Mouse (Mus musculus) ovary, postnatal 36 days (tissue): Measurements from ENCODE around the gene Phf13.
"Not testable (repeated sequence)": the region's sequence is repeated elsewhere in the genome, so short reads cannot be mapped to it uniquely, and the experiment has no call there.

Experiments used
- DNase-seq: peaks from one replicate; pipeline ENCODE4 v3.0.0; 2022; ENCODE audit warnings: low spot score, mixed read lengths

The Phf13 gene

GRCm38 (mm10) chr4:151996173-151996950 is at the start of gene Phf13:
TSS of gene Phf13 (minus strand) at chr4:151996258.
- DNase-seq: peak; percentile 98

DNA sequence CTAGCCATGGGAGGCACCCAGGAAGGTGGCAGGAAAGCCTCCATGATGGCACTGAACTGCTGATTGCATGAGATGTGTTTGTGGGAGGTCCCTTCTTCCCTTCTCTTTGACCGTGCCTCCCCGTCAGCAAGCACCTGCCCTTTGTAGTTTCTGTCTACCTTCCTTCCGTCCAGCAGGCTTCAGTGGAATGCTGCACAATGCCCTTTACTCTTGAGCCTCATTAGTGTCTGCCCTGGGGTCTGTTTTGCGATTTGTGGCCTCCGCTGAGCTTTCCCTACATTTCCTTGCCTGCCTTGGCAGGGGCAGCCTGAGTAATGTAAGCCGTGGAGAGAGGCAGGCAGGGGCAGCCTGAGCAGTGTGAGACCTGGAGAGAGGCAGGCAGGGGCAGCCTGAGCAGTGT is 48.6 kb upstream of the Phf13 start:
- DNase-seq: no peak

DNA sequence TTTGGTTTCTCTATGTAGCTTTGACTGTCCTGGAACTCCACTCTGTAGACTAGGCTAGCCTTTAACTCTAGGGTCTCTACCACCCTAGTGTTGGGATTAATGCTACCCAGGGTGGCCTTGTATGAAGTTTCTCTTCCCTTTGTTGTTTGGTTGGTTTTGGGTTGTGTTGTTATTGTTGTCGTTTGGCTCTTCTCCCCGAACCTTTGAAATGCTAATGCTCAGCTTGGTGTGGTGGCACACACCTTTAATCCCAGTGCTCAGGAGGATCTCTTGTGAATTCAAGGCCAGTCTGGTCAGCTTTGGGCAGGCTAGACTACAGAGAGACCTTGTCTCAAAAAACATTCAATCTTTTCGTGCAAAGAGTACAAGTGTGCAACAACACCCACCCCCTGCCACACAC is 47.1 kb upstream of the Phf13 start:
- no peak for DNase-seq

DNA sequence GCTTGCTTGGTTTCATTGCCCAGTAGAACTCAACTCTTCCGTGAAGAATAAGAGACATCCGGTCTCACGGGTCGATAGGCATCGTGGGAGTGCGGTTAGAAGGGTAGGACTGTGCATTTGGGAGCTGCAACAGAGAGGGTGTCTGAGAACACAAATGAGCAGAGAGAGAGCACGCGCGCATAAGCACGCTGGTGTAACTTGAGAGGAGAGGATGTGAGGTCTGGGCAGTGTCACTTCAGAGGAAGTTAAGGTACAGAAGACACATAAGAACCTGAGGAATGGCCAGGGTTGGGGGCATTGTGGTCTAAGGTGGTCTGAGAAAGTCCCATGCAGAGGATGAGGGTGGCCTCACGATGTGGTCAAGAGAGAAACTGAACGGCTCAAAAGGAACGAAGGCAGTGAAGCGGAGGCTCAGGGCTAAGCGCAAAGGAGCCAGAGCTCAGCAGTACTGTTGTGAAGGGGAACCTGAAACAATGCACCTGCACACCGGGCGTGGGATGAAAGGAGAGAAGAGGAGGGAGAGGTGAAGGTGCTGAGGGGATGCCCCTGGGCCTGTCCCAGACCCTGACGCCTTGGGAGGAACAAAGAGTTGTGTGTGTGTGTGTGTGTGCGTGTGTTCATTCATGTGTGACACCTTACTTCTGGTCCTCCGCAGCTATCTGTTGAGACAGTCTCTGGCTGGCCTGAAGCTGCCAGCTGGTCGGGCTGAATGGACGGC is 46.0 kb upstream of the Phf13 start:
- DNase-seq: no peak

GRCm38 (mm10) chr4:152039831-152040310 is 43.8 kb upstream of the Phf13 start:
- DNase-seq: no peak

DNA sequence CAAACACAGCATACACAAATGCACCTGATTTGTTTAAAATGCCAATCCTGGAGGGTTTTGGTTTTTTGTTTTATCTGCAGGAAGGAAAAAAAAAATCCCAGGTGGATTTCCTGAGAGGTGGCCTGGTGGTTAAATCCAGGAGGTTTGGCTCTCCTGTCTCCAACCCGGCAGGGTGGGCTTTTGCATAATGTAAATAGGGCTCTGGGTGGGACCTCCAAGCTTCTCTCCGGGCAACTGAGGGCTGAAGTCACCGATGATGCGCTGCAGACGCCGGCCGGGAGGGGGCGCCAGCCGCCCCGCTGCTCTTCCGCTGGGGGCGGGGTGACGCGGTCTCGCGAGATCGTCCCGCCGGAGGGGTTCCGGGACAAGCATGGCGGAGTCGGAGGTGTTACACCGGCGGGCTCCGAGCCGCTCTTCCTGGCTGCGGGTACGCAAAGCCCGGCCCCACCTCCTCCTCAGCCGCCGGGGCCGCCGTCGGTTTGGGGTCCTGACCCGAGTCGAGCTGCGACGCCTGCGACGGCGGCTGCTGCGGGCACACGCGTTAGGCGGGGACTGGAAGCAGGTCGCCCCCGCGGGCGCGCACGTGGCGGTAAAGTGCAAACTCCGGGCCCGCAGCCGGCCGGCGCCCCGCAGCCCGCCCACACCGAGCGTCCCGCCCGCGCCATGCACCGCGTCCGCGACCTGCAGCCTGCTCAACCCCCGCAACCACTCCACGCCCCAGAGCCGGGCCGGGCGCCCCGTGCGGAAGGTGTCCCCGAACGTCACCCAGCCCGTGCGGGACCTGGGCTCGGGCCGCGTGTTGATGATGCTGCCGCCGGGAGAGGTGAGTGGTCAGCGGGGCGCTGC is 43.1 kb upstream of the Phf13 start, which contains the start of gene Nol9:
Gene Nol9, plus strand, starts transcription at position 337 of the 846 bp plus-strand sequence.
- DNase-seq: peak; percentile 95

- DNase-seq: no peak
Observed at GRCm38 (mm10) chr4:152038225-152038984, 42.3 kb upstream of the Phf13 start, which contains the start of gene Tas1r1. TSS of gene Tas1r1 (minus strand) at chr4:152038568.

DNA sequence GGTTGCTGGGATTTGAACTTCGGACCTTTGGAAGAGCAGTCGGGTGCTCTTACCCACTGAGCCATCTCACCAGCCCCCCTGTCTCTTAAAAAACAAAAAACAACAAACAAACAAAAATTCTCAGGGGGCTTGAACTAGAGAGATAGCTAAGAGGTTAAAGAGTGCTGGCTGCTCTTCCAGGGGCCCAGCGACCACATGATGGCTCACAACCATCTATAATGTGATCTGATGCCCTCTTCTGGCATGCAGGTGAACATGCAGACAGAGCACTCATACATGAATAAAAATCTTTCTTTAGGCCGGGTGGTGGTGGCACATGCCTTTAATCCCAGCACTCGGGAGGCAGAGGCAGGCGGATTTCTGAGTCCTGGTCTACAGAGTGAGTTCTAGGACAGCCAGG is 40.4 kb upstream of the Phf13 start:
- not testable (repeated sequence) for DNase-seq

- no peak for DNase-seq
Observed at GRCm38 (mm10) chr4:152032922-152033321, 36.9 kb upstream of the Phf13 start.

- DNase-seq: no peak
Observed at GRCm38 (mm10) chr4:152029997-152030396, 33.9 kb upstream of the Phf13 start.

DNA sequence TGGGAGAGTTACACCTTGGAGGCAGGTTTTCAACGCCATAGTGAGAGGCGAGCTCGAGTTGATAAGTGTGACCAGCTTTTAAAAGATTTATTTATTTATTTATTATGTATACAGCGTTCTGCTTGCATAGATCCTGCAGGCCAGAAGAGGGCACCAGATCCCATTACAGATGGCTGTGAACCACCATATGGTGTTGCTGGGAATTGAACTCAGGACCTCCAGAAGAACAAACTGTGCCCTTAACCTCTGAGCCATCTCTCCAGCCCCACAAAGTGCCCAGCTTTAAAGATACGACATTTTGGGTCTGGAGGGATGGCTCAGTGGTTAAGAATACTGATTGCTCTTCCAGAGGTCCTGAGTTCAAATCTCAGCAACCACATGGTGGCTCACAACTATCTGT is 33.0 kb upstream of the Phf13 start:
- no peak for DNase-seq

DNA sequence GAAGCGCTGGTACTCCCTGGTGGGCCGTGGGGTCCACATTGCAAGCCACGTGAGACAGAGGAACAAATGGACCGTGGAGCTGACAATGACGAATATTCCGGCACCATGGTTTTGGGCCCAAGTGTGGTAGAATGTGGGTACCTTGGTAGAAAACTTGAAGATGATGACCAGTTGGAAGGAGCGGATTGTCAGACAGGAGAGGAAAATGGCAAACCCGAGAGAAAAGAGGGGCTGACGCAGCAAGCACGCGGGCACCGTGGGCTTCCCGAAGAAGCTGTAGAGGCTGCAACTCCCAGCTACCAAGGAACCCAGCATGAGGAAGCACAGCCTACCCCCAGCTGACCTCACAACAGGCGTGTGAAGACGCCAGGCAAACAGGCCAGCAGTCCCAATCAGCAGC is 32.4 kb upstream of the Phf13 start:
- DNase-seq: no peak

GRCm38 (mm10) chr4:152027524-152027923 is 31.5 kb upstream of the Phf13 start, which contains the start of gene Zbtb48:
TSS of gene Zbtb48 (minus strand) at chr4:152027671.
- DNase-seq: peak; percentile 94

DNA sequence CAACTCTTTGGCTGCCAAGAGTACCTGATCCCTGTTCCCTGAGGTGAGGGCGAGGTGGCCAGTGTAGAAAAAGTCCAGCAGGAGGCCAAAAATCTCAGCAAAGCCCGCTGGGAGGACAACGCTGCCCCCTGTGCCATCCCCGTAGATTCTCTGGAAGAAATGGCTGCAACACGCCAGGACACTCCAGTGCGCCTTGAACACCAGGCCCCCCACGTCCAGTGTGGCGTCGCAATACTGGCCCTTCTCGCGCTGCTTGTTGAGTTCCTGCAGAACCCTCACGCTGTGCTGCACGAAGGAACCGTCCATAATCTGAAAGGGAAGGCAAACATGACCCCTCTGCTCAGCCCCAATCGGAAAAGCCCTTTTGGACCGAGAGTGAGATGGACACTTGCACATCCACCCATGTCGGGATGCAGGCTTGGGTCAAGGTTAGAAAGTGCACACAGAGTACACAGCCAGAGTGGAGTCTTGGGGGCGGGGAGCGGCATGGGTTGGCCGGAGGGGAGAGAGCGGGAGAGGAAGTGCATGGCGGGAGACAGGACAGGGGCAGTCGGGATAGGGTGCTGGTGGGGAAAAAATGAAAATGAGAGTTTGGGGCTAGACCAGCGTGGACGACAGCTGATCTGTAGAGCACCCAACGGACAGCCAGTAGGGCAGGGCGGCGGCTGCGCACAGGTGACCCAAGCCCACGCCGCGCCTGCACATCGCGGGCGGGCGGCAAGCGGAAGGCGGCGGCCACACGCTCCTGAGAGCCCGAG is 30.9 kb upstream of the Phf13 start:
- peak; percentile 42 for DNase-seq

DNA sequence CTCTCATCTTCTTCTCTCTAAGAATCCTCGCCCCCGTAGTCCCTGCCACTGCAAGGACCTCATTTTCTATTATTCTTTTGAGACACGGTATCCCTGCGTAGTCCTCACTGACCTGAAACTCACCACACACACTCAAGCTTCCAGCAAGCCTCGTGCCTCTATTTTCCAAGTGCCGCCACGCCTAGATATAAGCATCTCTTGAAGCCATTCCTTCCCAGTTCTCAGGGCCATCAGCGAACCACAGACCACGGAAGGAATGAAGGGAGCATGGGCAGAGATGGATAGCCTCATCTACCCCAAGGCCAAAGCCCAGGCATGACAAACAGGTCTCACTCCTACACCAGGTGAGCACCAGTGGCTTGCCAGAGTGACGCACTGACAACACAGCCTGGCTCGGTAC is 28.5 kb upstream of the Phf13 start:
- no peak for DNase-seq

GRCm38 (mm10) chr4:152022506-152022905 is 26.4 kb upstream of the Phf13 start:
- no peak for DNase-seq

DNA sequence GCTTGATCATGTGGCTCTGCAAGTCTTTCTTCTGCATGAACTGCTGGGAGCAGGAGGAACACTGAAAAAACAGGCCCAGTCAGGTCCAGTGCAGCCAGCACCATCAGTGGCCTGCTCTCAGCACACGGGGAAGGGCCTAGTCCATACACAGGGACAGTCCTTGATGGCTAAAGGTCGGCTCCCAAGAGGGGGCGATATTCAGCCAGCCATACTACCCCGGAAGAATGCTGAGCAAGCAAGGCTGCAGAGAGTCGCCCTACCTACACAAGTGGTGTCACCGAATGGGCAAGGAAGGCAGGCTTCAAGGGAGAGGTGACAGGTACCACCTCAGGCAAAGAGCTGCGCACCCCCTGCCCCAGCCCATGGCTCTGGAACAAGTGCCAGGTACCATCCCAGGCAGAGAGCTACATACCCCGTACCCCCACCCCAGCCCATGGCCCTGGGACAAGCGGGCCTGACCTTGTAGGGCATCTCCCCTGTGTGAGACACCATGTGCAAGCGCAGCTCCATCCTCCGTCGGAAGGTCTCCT is 25.6 kb upstream of the Phf13 start:
- no peak for DNase-seq

DNA sequence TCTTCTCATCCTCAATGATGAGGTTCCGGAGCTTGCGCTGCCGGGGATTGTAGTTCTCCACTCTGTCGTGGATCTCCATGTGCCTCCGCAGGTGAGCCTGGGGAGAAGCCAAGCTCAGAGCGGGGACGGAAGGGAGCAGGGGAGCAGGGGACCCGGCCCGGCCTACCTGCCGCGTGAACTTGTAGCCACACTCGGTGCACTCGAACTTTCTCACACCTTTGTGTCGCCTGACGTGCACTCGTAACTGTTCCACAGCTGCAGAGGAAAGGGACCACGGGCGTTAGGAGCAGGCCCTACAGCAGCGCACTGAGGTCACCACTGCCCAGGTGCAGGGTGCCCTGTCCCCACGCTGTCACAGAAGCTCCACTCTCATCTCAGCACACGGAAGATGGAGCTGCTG is 24.0 kb upstream of the Phf13 start:
- DNase-seq: no peak

GRCm38 (mm10) chr4:152019073-152019472 is 23.0 kb upstream of the Phf13 start:
- no peak for DNase-seq

- peak; percentile 64 for DNase-seq
Observed at GRCm38 (mm10) chr4:152013036-152013813, 17.2 kb upstream of the Phf13 start.
